Mouse (Mus musculus): Measurements from ENCODE around the gene Creb3l1.

The Creb3l1 gene

DNA sequence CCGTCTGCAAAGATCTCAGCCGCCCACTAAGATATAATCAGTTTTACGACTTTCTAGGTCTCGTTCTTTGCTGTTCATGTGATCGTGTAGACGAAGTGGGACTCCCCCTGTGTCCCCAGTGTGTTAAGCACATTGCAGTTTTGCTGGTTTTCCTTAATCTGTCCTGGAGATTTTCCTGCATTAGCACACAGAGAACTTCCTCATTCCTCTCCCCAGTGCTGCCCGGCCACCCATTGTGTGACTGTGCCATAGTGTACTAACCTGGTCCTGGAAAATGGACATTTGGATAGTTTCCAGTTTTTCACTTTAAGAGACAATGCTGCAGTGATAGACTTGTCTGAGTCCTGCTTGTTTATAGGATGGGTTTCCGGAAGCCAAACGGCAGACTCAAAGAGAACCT, 10.0 kb upstream of the Creb3l1 start:
- DNase-seq (ENCODE audit: low spot score), result no peak

DNA sequence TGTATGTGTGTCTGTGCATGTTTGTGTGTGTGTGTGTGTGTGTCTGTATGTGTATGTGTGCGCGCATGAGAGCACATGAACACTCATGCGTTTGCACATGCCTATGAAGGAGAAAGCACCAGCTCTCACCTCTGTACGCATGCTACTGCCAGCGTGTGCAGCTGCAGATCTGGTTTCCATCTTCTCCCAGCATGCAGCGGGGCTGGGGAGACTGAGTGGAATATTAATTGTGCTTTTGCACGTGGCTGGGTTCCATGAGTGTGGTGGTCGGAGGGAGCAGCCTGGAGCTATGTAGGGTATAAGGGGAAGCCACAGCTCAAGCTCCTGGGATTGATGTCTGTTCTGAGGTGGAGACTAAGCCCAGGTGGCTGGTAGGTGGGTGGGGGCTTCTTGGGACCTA, 6.3 kb upstream of the Creb3l1 start:
- DNase-seq (ENCODE audit: low spot score), result no peak

DNA sequence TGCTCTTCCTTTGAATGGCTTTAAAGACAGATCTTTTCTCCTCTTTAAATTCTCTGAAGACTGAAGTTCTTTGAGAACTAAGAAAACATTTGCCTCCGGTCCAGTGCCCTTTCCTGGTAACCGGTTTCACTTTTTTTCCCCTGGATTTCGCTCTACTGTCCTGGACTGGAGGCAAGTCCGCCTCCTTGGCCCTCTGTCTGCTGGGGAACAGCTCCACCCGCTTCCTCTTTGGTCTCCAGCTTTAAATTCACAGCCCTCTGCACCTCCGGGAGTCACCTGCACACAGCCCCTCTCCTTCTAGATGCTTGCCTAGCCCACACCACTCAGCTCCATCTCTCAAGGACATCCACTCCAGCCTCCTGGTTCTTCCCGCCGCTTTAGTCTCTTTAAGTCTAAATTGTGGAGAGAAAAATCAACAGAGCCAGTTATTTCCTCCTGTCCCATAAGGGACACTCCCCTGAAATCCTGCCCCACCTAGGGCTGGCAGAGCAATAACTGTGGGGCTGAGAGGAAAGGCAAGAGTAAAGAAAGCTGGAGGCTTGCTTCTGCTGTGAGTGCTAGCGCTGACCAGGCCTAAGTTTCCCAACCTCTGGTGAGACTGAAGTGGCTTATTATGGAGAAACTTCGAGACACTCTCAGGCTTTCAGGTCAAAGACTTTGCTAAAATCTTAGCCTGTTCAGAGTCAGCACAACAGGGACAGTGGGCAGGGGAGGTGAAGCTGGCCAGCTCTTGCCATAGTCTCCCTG, 5.3 kb upstream of the Creb3l1 start:
- no peak for DNase-seq (ENCODE audit: low spot score)

DNA sequence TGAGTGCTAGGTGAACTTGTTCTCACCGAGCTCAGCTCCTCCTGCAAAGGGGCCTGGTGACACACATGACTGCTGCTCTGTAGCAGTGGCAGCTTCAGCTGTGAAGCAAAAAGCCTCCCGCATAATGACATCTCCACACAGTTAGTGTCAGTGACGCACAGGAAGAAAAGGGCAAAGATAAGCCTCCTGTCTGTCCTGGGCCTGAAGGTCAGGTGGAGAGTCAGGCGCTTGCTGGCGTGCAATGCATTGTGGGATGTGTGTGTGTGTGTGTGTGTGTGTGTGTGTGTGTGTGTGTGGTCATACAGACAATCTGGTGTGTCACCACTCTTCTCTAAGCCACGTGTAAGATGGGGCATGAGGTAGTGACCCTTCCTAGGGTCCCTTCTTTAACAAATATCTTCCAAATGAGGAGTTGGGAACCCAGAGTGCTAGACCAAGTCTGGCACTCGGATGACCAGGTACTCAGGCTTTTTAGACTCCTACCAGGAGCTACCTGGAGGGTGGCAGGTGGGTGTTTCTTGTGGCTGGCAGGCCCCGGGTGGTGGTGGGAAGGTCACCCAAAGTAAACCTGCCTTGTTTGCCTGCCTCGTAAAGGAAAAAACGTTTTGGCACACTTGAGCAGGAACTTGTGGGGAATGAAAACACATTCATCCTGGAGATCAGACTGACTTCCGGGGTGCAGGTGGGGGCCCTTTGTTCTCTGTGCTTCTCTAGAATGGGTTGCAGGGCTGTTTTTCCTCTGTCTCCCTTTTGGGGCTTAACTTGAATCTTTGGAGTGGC, 3.7 kb upstream of the Creb3l1 start:
- DNase-seq (ENCODE audit: low spot score), result no peak

DNA sequence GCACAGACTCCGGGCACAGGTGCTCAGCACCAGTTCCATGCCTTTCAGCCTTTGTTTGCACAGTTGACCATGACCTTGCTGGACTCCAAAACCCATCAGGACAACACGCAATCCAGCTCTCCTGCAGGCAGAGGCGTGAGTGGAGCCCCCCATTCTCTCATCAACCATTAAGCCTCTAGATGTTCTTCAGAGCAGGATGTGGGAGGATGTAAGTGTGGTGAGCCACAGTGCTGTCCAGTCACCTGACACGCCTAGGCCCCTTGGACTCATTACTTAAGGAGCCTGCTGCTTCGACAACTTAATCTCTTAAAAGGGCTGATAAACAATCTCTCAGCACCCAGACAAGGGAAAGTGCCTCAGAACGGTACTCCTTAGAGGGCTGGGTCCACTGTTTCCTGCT, 1.7 kb upstream of the Creb3l1 start:
- no peak for DNase-seq (ENCODE audit: low spot score)

DNA sequence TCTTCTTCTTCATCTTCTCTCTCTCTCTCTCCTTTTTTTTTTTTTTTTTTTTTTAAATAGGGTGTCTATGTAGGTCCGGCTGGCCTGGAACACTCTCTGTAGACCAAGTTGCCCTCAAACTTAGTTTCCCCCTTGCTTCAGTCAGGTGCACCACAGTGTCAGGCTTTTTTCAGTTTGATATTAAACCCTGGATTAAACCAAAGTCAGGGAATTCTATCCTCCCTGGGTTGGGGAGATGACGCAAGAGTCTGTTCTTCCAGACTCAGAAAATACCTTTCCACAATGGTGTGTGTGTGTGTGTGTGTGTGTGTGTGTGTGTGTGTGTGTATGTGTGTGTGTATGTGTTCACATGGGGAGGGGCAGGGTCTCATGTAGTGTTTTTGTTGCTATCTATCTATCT, 900 bp upstream of the Creb3l1 start:
- DNase-seq (ENCODE audit: low spot score), result no peak

DNA sequence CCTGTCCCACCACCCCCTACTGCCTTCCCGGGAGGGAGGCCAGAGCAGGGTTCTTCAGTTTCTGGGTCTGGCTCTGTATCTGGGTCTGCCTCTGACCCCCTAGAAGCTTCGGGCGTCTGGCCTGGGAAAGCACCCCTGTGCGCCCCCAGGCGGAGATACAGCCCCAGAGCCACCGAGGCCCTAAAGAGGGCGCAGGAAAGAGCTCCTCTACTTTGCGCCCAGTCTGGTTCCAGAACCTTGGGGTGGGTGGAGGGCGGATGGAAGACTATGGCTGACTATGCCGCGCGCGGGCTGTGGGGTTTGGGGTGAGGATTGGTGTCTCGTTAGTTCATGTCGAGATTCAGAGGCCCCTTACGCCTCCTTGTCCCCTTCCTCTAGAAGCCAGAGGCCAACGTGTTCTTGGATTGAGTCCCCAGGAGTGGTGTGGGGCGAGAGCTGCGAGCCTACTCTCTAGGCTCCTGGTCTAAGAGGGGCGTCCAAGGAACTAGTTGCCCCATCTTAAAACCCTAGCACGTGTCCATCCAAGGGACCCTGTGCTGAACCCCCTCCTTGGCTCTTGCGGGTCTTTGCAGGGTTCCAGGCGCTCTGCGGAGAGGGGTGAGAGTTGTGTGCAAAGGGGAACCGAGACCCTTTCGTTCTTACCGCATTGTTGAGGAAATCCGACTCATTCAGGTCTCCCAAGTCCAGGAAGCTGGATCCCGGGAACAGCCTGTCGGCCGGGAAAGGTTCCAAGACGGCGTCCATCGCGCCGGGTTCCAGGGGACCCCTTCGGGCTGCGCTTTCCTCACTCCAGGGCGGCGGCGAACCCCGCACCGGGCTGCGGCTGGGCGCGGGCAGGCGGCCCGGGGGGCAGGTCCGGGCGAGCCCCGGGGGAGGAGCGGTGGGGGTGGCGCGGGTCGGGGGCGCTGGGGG, 684 bp downstream of the Creb3l1 start:
- DNase-seq (ENCODE audit: low spot score), result no peak

DNA sequence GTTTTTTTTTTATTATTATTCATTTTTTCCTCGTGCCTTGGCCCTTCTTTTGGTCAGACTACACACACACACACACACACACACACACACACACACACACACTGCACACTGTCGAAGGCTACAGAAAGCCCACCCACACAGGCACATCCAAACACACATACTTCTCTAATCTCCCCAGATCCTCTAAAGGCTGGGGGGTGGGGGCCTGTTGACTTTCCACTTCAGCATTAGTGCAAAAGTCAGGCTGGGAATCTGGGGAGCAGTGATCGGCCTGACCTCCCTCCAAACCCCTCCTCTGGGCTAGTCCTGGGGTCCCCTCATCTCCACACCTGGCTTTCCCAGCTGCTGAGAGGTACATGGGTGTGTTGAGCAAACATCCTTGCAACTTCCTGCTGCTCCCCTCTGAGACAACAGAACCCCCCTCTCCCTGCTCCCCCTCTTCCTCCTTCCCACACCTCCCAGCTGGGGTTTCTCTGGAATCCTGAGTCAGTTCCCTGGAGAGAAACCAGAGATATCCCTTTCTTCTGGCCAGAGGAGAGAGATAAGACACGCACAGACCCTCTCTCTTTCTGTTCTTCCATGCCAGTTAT, 3.5 kb downstream of the Creb3l1 start:
- no peak for DNase-seq (ENCODE audit: low spot score)

DNA sequence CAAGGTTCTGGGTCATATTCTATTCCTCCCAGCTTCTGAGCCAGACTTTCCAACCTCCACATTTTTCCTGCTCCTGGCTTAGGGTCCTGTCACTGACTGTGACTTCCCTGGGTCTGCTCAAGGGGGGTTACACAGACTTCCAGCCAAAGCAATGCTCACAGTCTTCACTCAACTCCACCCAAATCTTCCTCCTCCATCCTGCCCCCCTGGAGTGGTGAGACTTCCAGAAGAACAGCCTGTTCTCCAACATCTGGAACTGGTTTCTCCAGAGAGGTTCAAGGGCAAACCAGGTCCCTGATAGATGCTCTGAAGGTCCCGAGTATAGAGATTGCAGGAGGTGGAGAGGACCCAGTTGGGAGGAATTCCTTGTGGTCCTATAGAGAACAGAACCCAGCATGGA, 6.9 kb downstream of the Creb3l1 start:
- DNase-seq (ENCODE audit: low spot score), result no peak

DNA sequence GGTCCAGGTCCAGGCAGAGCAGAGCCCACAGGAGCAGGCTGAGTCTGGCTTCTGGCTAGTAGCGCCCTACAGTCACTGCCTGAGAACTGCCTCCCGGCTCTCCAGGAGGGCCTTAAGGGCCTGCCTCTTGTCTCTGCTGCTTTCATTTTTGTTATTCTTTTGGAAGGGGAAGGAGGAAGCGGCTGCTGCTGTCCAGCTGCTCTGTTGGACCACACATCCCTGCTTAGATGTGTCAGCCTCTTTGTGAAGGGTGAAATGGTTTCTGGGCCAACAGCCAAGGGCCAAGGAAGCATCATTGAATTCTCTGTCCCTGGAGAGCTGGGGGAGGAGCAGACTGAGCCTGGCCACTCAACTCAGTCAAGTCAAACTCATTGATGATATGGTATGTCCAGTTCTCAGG, 7.3 kb downstream of the Creb3l1 start:
- DNase-seq (ENCODE audit: low spot score), result no peak

DNA sequence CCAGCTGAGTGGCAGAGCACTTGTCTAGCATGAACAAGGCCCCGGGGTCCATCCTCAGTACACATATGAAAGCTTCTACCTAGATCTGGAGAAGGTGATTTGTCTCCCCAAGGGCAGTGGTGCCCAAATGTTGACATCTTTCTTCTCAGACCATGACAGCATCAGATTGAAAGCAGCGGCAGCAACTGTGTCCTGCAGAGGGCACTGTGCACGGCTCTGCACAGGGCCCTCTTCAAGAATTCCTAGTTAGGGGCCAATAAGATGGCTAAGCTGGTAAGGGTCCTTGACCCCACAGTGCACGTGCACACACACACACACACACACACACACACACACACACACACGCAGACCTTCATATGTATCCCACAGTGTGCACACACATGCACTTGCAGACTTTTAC, 9.4 kb downstream of the Creb3l1 start:
- no peak for DNase-seq (ENCODE audit: low spot score)

DNA sequence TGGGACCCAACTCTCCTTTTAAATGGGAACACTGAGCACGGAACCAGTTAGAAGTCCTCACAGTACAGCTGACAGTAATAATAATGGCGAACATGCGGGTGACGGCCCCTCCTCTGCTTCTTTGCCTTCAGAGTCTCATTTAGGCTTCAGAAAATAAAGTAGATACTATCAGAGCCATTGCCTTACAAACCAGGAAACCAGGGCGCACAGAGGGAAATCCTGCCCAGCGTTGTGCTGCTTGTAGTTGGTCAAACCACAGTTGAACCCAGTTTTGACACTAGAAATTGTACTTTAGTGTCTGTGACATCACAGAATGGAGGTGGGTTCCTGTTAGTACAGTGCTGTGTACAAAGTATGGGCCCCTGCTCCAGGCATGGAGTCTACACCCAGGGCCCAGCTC, 10.1 kb downstream of the Creb3l1 start:
- DNase-seq (ENCODE audit: low spot score), result no peak

DNA sequence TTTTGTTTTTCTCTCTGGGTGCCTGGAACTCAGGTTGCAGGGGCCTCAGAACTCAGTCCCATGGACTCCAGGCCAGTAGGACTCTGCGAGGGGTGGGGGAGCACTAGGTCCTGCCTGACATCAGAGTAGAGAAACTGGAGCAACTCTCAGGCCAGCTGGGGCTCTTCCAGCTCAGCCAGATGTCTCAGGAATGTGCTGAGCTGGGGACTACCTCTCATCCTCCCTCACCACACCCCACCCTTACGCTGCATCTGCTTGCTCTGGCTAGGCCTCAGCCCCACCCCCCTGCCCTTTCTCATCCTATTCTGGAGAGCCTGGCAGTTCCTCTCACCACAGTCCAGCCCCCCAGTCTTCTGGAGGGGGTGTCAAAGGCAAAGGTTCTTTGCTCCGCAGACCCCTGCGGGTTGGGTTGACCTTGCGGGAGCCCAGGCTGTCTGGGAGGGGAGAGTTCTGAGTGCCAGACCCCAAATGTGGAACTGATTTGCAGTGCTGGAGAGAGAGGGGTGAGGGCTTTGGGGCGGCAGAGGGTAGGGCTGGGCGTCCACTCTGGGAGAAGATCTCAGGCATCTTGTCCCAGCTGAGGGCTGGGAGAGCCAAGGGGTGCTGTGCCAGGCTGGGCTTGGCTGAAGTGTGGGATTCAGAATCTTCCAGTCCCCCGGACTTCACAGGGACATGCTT, 11.4 kb downstream of the Creb3l1 start:
- DNase-seq (ENCODE audit: low spot score), result no peak

DNA sequence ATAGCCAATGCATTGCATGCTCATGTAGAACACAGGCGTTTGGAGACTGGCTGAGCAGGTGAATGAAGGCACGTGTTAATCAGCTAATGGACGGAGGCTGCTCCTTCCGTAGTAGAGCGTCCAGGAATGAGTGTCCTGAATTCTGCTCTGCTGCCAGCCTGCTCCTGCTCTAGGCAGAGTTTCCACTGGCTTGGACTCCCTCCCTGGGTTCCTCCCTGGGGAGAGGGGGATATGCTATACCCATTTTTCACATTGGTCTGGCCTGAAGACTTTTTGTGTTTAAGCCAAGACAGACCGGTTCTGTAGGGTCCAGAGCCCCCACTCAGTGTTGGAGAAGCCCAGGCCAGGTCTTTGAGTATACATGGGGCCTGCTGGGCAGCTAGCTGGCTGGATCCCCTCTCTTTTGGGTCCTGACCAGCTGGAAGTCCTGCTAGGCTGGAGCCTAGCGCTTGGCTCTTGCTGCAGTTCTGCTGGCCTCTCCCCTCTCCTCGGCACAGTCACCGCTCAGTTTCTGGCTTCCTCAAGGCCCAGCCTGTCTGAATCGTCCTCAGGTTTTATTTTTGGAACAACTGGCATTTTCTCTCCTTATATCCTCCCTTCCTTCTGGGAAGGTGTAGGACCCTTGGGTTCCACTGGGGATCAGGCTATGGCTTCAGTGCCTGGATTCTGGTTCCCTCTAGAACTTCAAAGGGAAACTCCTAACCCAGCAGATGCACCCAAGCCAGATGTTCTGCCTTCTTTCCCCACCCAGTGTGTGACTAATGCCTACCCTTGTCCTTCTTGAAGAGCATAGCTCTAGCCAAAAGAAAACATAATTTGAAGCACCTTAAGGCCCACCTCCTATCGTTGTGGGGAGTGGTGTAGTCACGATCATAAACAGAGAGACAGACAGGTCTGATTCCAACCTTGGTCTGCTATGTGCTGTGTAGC, 12.6 kb downstream of the Creb3l1 start:
- DNase-seq (ENCODE audit: low spot score), result no peak

DNA sequence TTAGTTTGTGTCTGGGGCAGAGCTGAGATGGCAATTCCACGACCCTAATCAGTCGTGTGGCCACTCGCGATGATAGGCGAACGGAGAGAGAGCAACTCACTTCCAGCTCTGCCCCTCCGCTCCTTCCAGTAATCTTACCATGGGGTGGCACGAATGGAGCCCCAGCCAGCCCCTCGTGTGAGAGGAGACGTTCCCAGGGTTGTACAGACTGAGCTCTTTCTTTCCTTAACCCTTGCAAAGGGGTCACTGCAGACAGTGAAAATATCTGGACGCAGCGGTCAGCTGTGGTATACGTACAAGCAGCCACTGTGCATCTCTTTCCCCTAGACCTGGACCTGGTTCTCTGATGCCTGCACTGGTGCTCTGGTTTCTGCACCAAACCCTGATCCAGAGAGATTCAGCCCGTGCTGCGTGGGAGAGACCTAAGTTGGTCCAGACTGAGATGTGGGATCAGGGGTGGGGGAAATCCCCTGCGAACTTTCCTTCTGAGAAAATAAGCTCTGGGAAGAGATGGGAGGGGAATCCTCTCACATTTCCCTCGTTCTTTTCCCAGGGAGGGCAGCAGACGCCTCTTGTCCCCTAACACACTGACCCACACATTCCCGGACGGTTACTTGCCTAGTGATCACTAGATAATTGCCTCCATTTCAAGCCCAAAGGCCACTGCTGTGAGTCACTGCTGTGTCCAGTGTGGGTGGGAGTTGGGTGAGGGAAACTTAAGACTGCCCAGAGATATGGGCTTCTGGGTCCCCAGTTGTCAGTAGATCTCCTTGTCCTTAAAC, 15.5 kb downstream of the Creb3l1 start:
- DNase-seq (ENCODE audit: low spot score), result no peak

DNA sequence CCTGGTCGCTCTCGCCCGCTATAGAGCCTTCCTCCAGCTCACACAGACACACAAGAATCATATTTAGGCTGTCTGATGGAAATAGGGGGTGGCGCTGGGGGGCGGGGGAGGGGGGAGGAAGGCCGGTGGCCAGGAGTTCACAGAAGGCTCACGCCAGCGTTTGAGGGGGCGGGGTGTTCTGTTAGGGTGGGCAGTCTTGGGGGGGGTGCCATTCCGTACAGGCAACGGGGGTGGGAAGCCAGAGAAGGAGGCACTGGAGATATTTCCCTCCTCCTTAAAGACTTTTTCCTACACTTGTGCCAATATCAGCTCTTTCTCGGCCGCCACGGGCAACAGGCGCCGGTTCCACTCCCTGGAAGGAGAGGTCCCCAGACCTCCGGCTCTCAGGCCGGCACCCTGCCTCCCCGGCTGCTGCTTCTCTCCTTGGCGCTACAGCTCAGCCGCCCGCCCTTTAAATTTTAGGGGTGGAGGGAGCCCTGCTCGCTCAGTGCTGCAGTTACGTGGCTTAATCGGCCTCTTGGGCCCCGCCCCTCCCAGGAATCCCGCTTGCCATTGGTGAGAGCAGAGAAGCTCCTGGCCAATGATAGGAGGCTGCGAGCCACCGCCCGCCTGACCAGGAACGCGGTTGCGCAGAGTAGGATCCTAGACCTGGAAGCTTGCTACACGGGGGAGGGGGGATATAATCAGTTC, 16.2 kb downstream of the Creb3l1 start:
- DNase-seq (ENCODE audit: low spot score), result peak; percentile 95

DNA sequence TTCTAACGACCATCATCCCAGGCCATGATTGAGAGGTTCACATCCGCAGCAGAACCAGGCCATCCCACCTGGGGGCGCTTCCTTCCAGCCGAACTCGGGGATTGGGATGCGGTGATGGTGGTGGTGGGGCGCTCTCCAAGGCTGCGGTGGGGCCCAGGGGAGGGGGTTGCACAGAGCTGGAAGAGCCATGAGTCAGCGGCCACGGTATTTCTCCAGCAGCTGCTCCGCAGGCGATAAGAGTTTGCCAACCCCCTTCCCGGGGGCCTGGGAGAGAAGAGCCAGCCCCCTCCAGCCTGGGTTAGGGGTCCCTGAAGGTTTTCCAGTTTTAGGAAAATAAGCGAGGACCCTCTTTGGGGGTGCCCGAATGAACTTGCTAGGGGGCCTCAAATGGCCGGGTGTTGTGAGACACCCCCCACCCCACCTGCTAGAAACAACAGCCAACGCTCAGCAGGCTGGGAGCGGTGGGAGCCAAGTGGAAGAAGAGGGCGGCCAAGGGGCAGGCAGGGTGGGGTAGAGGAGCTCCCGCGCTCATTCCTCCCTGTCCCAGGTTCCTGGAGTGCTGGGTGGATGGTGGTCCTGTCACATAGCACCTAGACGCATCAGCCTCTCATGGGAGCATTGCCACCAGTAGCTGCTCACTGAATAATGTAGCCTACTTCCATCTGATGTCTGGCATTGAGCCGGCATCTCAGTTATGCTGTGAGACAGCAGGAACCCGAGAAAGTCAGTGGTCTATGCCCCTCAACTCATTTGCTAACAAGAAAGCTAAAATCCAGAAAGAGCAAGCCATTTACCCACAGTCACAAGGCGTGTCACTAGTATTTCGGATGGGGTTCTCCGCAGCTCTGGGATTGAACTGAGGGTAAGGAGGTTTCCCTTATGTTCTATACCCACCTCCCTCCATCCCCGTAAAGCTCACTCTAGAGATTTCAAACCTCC, 17.1 kb downstream of the Creb3l1 start:
- DNase-seq (ENCODE audit: low spot score), result no peak

DNA sequence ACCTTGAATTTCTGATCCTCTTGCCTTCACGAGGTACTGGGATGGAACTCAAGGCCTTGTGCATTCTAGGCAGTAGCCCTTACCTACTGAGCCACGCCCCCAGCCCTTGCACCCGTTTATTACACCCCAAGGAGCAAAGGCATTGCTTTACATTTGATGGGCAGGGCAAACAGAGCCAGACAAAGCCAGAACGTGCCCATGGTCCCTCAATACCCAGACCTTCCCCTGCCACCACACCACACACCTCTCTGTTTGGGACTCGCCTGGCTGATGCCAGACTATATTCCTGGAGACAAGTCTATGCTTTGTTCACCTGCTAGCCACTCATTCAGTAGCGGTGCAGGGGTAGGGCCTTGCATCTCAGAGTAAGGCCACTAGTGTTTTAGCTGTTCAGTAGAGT, 17.8 kb downstream of the Creb3l1 start:
- no peak for DNase-seq (ENCODE audit: low spot score)

Data from left cerebral cortex, adult 11 months (tissue).